Mouse (Mus musculus) effector memory CD4-positive, alpha-beta T cell, adult 5 months (primary cell): ENCODE data around the gene 4930550L24Rik. TPM values are rescaled to one million over a fixed set of nuclear protein-coding genes. Genes with fewer than 3 reads are reported as not detected.

Experiments
- polyA plus RNA-seq: library from polyadenylated mRNA; unstranded; fragments of 100-300 nt; shearing (Covaris generic); gene quantifications from one replicate; pipeline ENCODE4 v1.2.1, GENCODE M21; 2017

The 4930550L24Rik gene
- polyA plus RNA-seq: not detected

DNA sequence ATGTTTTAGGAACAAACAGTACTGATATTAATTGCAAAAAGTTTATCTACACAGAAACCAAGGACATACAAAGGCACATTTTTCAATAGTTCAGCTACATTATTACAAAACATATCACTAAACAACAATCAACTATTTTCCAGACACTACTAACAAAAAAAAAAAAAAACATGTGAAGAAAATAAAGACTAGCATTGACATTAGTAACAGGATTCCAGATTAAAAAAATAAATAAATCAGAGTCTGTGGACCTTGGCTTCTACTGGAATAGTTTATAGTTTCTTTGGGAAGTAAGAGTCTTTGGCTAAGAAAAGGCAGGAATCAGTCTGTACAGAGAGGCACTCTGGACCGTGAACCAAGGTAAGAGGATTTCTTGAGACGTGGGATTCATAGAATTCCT is at the start of gene 4930550L24Rik:
4930550L24Rik (plus strand) TSS at position 301 of the 400 bp plus-strand sequence.

